Mouse (Mus musculus): Measurements from ENCODE around the gene Ptprr.

Gene Ptprr

GRCm38 (mm10) chr10:116266561-116267433, 248.8 kb downstream of the Ptprr start:
- peak; percentile 81 for DNase-seq (ENCODE audit: inconsistent ontology term)

GRCm38 (mm10) chr10:116267434-116267822, 249.4 kb downstream of the Ptprr start:
- peak; percentile 26 for DNase-seq (ENCODE audit: inconsistent ontology term)

GRCm38 (mm10) chr10:116268343-116268742, 250.3 kb downstream of the Ptprr start:
- DNase-seq (ENCODE audit: inconsistent ontology term): peak; percentile 32

- DNase-seq (ENCODE audit: inconsistent ontology term): no peak
These were observed 252.8 kb downstream of the Ptprr start for GRCm38 (mm10) chr10:116270646-116271469.

GRCm38 (mm10) chr10:116271470-116271915, 253.5 kb downstream of the Ptprr start:
- DNase-seq (ENCODE audit: inconsistent ontology term): no peak

GRCm38 (mm10) chr10:116272156-116272555, 254.1 kb downstream of the Ptprr start:
- no peak for DNase-seq (ENCODE audit: inconsistent ontology term)

GRCm38 (mm10) chr10:116275280-116275679, 257.3 kb downstream of the Ptprr start, which contains the start of gene Ptprb:
Gene Ptprb (plus strand): TSS chr10:116275523.
- DNase-seq (ENCODE audit: inconsistent ontology term): no peak

GRCm38 (mm10) chr10:116286697-116287344, 268.8 kb downstream of the Ptprr start:
- no peak for DNase-seq (ENCODE audit: inconsistent ontology term)

GRCm38 (mm10) chr10:116288130-116288529, 270.1 kb downstream of the Ptprr start:
- DNase-seq (ENCODE audit: inconsistent ontology term): no peak

GRCm38 (mm10) chr10:116290483-116290882, 272.5 kb downstream of the Ptprr start:
- no peak for DNase-seq (ENCODE audit: inconsistent ontology term)

GRCm38 (mm10) chr10:116291153-116291755, 273.2 kb downstream of the Ptprr start:
- no peak for DNase-seq (ENCODE audit: inconsistent ontology term)

- DNase-seq (ENCODE audit: inconsistent ontology term): peak; percentile 34
These were observed 278.4 kb downstream of the Ptprr start for GRCm38 (mm10) chr10:116296439-116296838.

GRCm38 (mm10) chr10:116297854-116298253, 279.8 kb downstream of the Ptprr start:
- no peak for DNase-seq (ENCODE audit: inconsistent ontology term)

GRCm38 (mm10) chr10:116300824-116301223, 282.8 kb downstream of the Ptprr start:
- no peak for DNase-seq (ENCODE audit: inconsistent ontology term)

- peak; percentile 58 for DNase-seq (ENCODE audit: inconsistent ontology term)
These were observed 283.2 kb downstream of the Ptprr start for GRCm38 (mm10) chr10:116301258-116301657.

- no peak for DNase-seq (ENCODE audit: inconsistent ontology term)
These were observed 286.3 kb downstream of the Ptprr start for GRCm38 (mm10) chr10:116304355-116304754.

- no peak for DNase-seq (ENCODE audit: inconsistent ontology term)
These were observed 291.4 kb downstream of the Ptprr start for GRCm38 (mm10) chr10:116309460-116309859.

- DNase-seq (ENCODE audit: inconsistent ontology term): no peak
These were observed 292.6 kb downstream of the Ptprr start for GRCm38 (mm10) chr10:116310516-116311210.

GRCm38 (mm10) chr10:116319246-116319645, 301.2 kb downstream of the Ptprr start:
- peak; percentile 69 for DNase-seq (ENCODE audit: inconsistent ontology term)

All from Muller cell, postnatal 12 days (primary cell).